Mouse (Mus musculus): Measurements from ENCODE around the gene Gm10382. TPM values are rescaled to one million over a fixed set of nuclear protein-coding genes. Genes with fewer than 3 reads are reported as not detected.

Gm10382 gene
- not detected for polyA plus RNA-seq (2014; fragmentation: Illumina TruSeq; extraction: RNeasy Lipid Tissue Mini Kit (QIAGEN cat#74804); ENCODE audit: low read depth, low replicate concordance)

DNA sequence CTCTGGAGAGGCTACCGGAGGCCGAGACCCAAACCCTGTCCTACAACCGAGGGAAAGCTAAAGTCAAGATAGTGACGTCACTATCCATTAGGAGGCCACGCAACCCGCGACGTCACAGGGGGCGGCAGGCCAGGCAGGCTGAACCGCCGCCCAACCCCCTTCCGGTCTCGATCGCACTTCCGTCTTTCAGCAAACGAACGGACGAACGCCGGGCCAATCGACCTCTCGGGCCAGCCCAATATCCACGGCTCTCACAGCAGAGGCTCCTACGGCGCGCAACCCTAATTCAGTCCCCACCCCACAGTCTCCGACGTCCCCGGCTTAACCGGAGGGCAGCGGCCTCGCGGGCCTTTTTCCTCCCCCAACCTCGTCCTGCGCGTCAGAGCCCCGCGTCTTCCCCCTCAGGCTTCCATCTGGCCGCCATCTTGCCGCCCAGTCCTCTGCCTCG is at the start of gene Gm10382:
TSS of gene Gm10382 (plus strand) at position 192 of the 448 bp plus-strand sequence.

GRCm38 (mm10) chr5:125340547-125341262 is 48.4 kb upstream of the Gm10382 start, which contains the start of gene Scarb1:
Gene Scarb1, minus strand, starts transcription at chr5:125341094.

DNA sequence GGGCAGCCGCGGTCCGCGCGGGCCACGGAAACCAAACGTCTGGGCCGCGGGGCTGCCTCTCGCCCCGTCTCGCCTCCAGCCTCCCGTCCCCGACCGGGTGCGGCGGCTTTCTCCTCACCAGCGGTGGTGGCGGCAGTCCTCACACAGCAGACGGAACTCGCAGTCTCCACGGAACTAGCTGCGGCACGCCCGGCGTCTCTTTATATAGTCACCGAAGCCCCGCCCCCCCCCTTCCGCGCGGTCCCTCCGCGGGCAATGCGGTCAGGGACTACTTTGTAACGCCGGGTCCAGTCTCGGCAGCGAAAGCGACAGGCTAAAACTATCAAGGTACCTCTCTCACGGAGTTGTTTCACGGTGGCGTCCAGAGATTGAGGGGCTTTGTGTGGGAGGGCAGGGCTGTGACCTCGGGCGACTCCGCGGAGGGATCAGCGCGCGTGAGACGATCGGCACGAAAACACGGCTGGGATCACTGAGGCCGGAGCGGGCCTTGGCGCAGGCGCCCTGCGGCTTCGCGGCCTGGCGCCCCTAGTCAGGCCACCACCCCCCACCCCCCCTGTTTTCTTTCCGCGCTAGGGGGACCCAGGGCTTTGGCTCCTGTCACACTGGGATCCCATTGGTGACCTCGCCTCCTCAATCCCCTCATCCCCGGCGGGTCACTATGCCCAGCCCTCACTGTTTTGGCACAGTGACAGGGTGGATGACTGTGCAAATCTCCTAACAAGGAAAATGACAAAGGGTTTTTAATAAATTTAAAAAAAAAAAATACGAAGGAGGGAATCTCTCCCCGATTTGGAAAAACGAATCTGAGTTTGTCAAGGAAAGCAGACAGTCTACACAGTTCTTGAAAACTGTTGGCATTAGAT is 688 bp downstream of the Gm10382 start, which contains the start of gene Ubc:
TSS of gene Ubc (minus strand) at position 624 of the 863 bp plus-strand sequence.

DNA sequence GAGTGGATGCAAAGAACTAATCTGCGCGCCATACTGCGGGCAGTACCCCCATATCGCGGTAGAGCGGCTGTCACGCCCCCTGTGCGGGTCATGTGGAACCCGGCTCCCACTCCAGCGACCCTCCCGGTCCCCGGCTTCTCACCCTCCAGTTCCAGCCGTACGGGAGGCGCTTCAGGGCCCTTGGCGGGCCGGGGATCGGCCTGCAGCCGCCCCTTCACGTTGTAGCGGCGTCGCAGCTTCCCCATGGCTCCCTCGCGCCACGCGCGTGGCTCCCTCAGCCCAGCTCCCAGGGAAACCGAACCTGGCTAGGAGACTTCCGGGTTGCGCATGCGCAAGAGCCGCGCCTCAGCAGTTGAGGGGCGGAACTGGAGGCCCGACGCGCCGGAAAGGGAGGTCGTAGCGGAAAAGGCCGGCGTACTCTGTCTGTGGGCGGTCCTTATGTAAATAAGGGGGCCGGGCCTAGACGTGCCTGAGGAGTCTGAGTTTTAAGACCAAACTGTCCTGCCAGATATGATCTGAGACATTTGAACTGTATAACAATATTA is 44.7 kb downstream of the Gm10382 start, which contains the start of gene Dhx37:
TSS of gene Dhx37 (minus strand) at position 329 of the 545 bp plus-strand sequence.

Other genes starting within 250 kb of the Gm10382 start
- gene Ncor2, start 210.1 kb upstream of the Gm10382 start, polyA plus RNA-seq (2014; fragmentation: Illumina TruSeq; extraction: RNeasy Lipid Tissue Mini Kit (QIAGEN cat#74804); ENCODE audit: low read depth, low replicate concordance) = 0.40 TPM
- gene Scarb1, start 48.2 kb upstream of the Gm10382 start, polyA plus RNA-seq (2014; fragmentation: Illumina TruSeq; extraction: RNeasy Lipid Tissue Mini Kit (QIAGEN cat#74804); ENCODE audit: low read depth, low replicate concordance) = 1.4 TPM
- 27.8 TPM for gene Ubc, start 880 bp downstream of the Gm10382 start, polyA plus RNA-seq (2014; fragmentation: Illumina TruSeq; extraction: RNeasy Lipid Tissue Mini Kit (QIAGEN cat#74804); ENCODE audit: low read depth, low replicate concordance)
- 2.3 TPM for gene Dhx37, start 44.8 kb downstream of the Gm10382 start, polyA plus RNA-seq (2014; fragmentation: Illumina TruSeq; extraction: RNeasy Lipid Tissue Mini Kit (QIAGEN cat#74804); ENCODE audit: low read depth, low replicate concordance)
- gene Bri3bp, start 52.2 kb downstream of the Gm10382 start, polyA plus RNA-seq (2014; fragmentation: Illumina TruSeq; extraction: RNeasy Lipid Tissue Mini Kit (QIAGEN cat#74804); ENCODE audit: low read depth, low replicate concordance) = 7.6 TPM
- 2.4 TPM for gene Aacs, start 86.5 kb downstream of the Gm10382 start, polyA plus RNA-seq (2014; fragmentation: Illumina TruSeq; extraction: RNeasy Lipid Tissue Mini Kit (QIAGEN cat#74804); ENCODE audit: low read depth, low replicate concordance)
- not detected for gene Tmem132b, start 142.5 kb downstream of the Gm10382 start, polyA plus RNA-seq (2014; fragmentation: Illumina TruSeq; extraction: RNeasy Lipid Tissue Mini Kit (QIAGEN cat#74804); ENCODE audit: low read depth, low replicate concordance)

All from kidney, adult 10 weeks (tissue).